32 mouse cellular contexts compared by ENCODE assay signal in genomic region chr7:90395928-90396327, GRCm38 (mm10). TPM values are rescaled to one million over a fixed set of nuclear protein-coding genes. Genes with fewer than 3 reads are reported as not detected.
DNase-seq lines count a peak whose midpoint lies in the region; ATAC-seq and TF ChIP-seq lines count a peak whose summit lies in the region.
"Had no signal": no experiment of that assay in that cellular context is flagged by ENCODE, and none has a peak within 500 bp of the region (broad histone marks: within the 10 kb centered on the region; RNA-seq: fewer than 3 reads in every experiment).

No protein-coding gene starts in this region.

- H3K27me3 ChIP-seq in heart, embryonic 13.5 days (replicated peaks) = no peaks in the 10 kb centered on the region
- no peaks in the 10 kb centered on the region for H3K27me3 ChIP-seq in midbrain, embryonic 14.5 days (ENCODE audit: control insufficient read depth, insufficient read depth, low read length)
- H3K27me3 ChIP-seq in midbrain, embryonic 11.5 days (ENCODE audit: control insufficient read depth, insufficient read depth, low read length) = no peaks in the 10 kb centered on the region
- no peaks in the 10 kb centered on the region for H3K27me3 ChIP-seq in hindbrain, embryonic 13.5 days
- H3K27me3 ChIP-seq: embryonic facial prominence, embryonic 13.5 days; forebrain, embryonic 12.5 days; hindbrain, embryonic 15.5 days; limb, embryonic 15.5 days; neural tube, embryonic 13.5 days had no signal

- no peak for TF ChIP-seq POLR2A in embryonic fibroblast, embryonic 13.5 days (IDR thresholded peaks at IDR 0.05; ENCODE audit: low read depth, low read length)

- WGBS in heart, embryonic 13.5 days = 39% methylated on average over 5 of the region's 5 CpGs
- 56% methylated on average over 5 of the region's 5 CpGs for WGBS in midbrain, embryonic 14.5 days
- WGBS in midbrain, embryonic 11.5 days = 73% methylated on average over 5 of the region's 5 CpGs
- WGBS in hindbrain, embryonic 13.5 days = 69% methylated on average over 5 of the region's 5 CpGs

- no peak for TF ChIP-seq CTCF in embryonic fibroblast, embryonic 13.5 days (IDR thresholded peaks at IDR 0.05; ENCODE audit: borderline replicate concordance, insufficient read depth, low read length)

- H3K9me3 ChIP-seq in heart, embryonic 13.5 days = no peaks in the 10 kb centered on the region
- H3K9me3 ChIP-seq in midbrain, embryonic 14.5 days (ENCODE audit: control insufficient read depth, low read length) = no peaks in the 10 kb centered on the region
- H3K9me3 ChIP-seq in midbrain, embryonic 11.5 days (ENCODE audit: control insufficient read depth, low read length) = no peaks in the 10 kb centered on the region
- H3K9me3 ChIP-seq in hindbrain, embryonic 13.5 days = no peaks in the 10 kb centered on the region
- H3K9me3 ChIP-seq: embryonic facial prominence, embryonic 13.5 days; forebrain, embryonic 12.5 days; hindbrain, embryonic 15.5 days; limb, embryonic 10.5 days; limb, embryonic 15.5 days; neural tube, embryonic 13.5 days had no signal

- no peaks in the 10 kb centered on the region for H3K36me3 ChIP-seq in heart, embryonic 13.5 days
- H3K36me3 ChIP-seq in midbrain, embryonic 14.5 days (ENCODE audit: control insufficient read depth, insufficient read depth, low read length) = no peaks in the 10 kb centered on the region
- H3K36me3 ChIP-seq in midbrain, embryonic 11.5 days (ENCODE audit: control insufficient read depth, insufficient read depth, low read length) = no peaks in the 10 kb centered on the region
- no peaks in the 10 kb centered on the region for H3K36me3 ChIP-seq in hindbrain, embryonic 13.5 days
- H3K36me3 ChIP-seq: embryonic facial prominence, embryonic 13.5 days; forebrain, embryonic 12.5 days; hindbrain, embryonic 15.5 days; limb, embryonic 10.5 days; limb, embryonic 15.5 days; neural tube, embryonic 13.5 days had no signal

- H3K4me1 ChIP-seq in heart, embryonic 13.5 days = peaks cover 20% of the 10 kb centered on the region
- H3K4me1 ChIP-seq in midbrain, embryonic 14.5 days (ENCODE audit: control insufficient read depth, insufficient read depth, low read length) = no peaks in the 10 kb centered on the region
- no peaks in the 10 kb centered on the region for H3K4me1 ChIP-seq in midbrain, embryonic 11.5 days (ENCODE audit: control insufficient read depth, insufficient read depth, low read length)
- H3K4me1 ChIP-seq in embryonic fibroblast, embryonic 13.5 days (ENCODE audit: control insufficient read depth, insufficient read depth, low read length) = peaks cover 12% of the 10 kb centered on the region
- H3K4me1 ChIP-seq in hindbrain, embryonic 13.5 days (replicated peaks) = no peaks in the 10 kb centered on the region
- H3K4me1 ChIP-seq: forebrain, embryonic 12.5 days; hindbrain, embryonic 15.5 days; limb, embryonic 15.5 days; neural tube, embryonic 13.5 days had no signal

- peak overlapping the region; percentile 36; the same call in 1 of the 2 replicates for H3K4me2 ChIP-seq in heart, embryonic 13.5 days
- no peak overlapping the region for H3K4me2 ChIP-seq in midbrain, embryonic 14.5 days (ENCODE audit: low read length)
- H3K4me2 ChIP-seq in midbrain, embryonic 11.5 days = no peak overlapping the region
- H3K4me2 ChIP-seq in hindbrain, embryonic 13.5 days = no peak overlapping the region
- H3K4me2 ChIP-seq: embryonic facial prominence, embryonic 13.5 days; forebrain, embryonic 12.5 days; hindbrain, embryonic 15.5 days; limb, embryonic 15.5 days; neural tube, embryonic 13.5 days had no signal

- H3K27ac ChIP-seq in heart, embryonic 13.5 days (replicated peaks) = peak overlapping the region; percentile 2; the same call in 1 of the 2 replicates
- H3K27ac ChIP-seq in midbrain, embryonic 14.5 days (replicated peaks; ENCODE audit: low read depth, low read length) = no peak overlapping the region
- no peak overlapping the region for H3K27ac ChIP-seq in midbrain, embryonic 11.5 days (ENCODE audit: low read depth, low read length)
- H3K27ac ChIP-seq in embryonic fibroblast, embryonic 13.5 days (ENCODE audit: insufficient read depth, low read length) = peak overlapping the region; percentile 29; the same call in 1 of the 2 replicates
- no peak overlapping the region for H3K27ac ChIP-seq in hindbrain, embryonic 13.5 days
- H3K27ac ChIP-seq: embryonic facial prominence, embryonic 13.5 days; forebrain, embryonic 12.5 days; gastrocnemius, adult 2 months; hindbrain, embryonic 15.5 days; limb, embryonic 10.5 days; limb, embryonic 15.5 days; liver, embryonic 14.5 days; neural tube, embryonic 13.5 days had no signal

- intact Hi-C loops in heart, postnatal 10 days (cut with DNase I) = loop anchor here (5.0 kb wide), 1 partner anchor 94 kb away; the partner anchor contains the start of gene Sytl2

- ATAC-seq in heart, embryonic 13.5 days (ENCODE audit: extremely low read depth, insufficient number of reproducible peaks, low FRiP score, low TSS enrichment) = no peak
- ATAC-seq in midbrain, embryonic 14.5 days (ENCODE audit: low FRiP score, low TSS enrichment) = no peak
- no peak for ATAC-seq in midbrain, embryonic 11.5 days (ENCODE audit: low FRiP score)
- no peak for ATAC-seq in hindbrain, embryonic 13.5 days (ENCODE audit: low FRiP score)
- ATAC-seq: activated CD4-positive, CD25-positive, alpha-beta regulatory T cell, adult 4 months; inflammation-experienced regulatory T-cells, adult 6 months had no signal

- no peak overlapping the region for H3K9ac ChIP-seq in heart, embryonic 13.5 days
- no peak overlapping the region for H3K9ac ChIP-seq in midbrain, embryonic 14.5 days (replicated peaks; ENCODE audit: low read length)
- H3K9ac ChIP-seq in midbrain, embryonic 11.5 days (ENCODE audit: low read length) = no peak overlapping the region
- no peak overlapping the region for H3K9ac ChIP-seq in hindbrain, embryonic 13.5 days
- H3K9ac ChIP-seq: embryonic facial prominence, embryonic 13.5 days; forebrain, embryonic 12.5 days; hindbrain, embryonic 15.5 days; limb, embryonic 15.5 days; liver, embryonic 14.5 days; neural tube, embryonic 13.5 days had no signal

- peak; percentile 19 for DNase-seq in adrenal gland, adult 2 months
- no peak for DNase-seq in adrenal gland, postnatal 25 days
- no peak for DNase-seq in heart, postnatal 10 days
- DNase-seq in midbrain, embryonic 14.5 days = peak; percentile 7
- DNase-seq in midbrain, embryonic 11.5 days (ENCODE audit: low spot score, missing footprints) = no peak
- DNase-seq: adrenal gland, adult 8-10 months; cerebellum, adult 11 months; cerebellum, adult 9-10 months; cerebellum, postnatal 36 days; embryo, embryonic 11 days; gastrocnemius, adult 2 months; gastrocnemius, postnatal 36 days; heart, adult 18-20 months; kidney, adult 11 months; kidney, postnatal 14 days; layer of hippocampus, adult 9-11 months; lung, adult 2 months; lung, postnatal 10 days; thymus, postnatal 4 days had no signal

- no peak overlapping the region for H3K4me3 ChIP-seq in heart, embryonic 13.5 days
- no peak overlapping the region for H3K4me3 ChIP-seq in midbrain, embryonic 14.5 days (replicated peaks; ENCODE audit: low read depth, low read length)
- no peak overlapping the region for H3K4me3 ChIP-seq in midbrain, embryonic 11.5 days (ENCODE audit: low read depth, low read length)
- no peak overlapping the region for H3K4me3 ChIP-seq in embryonic fibroblast, embryonic 13.5 days (ENCODE audit: insufficient read depth, low read length)
- no peak overlapping the region for H3K4me3 ChIP-seq in hindbrain, embryonic 13.5 days
- H3K4me3 ChIP-seq: embryonic facial prominence, embryonic 13.5 days; forebrain, embryonic 12.5 days; gastrocnemius, adult 2 months; hindbrain, embryonic 15.5 days; limb, embryonic 10.5 days; limb, embryonic 15.5 days; neural tube, embryonic 13.5 days had no signal

RNA-seq across cellular contexts. Expression of gene Ccdc89, which starts 30.4 kb away (rescaled TPM):
- under 1 TPM; 0.14 to 0.76 TPM for total RNA-seq in adrenal gland, adult 2 months (2021)
- 0.06 TPM in 1 of 2 replicates, not detected in the other for polyA plus RNA-seq in adrenal gland, adult 2 months (2012; rRNA removed)
- total RNA-seq in adrenal gland, postnatal 25 days (2021) = 0.57 and 1.1 TPM in 2 replicates
- polyA plus RNA-seq in heart, embryonic 13.5 days (2015; fragmentation: Nextera tagmentation; extraction: Ambion mirVana) = 0.72 and 1.0 TPM in 2 replicates
- total RNA-seq in heart, postnatal 10 days (2021) = under 1 TPM; 0.17 to 0.27 TPM
- polyA plus RNA-seq in midbrain, embryonic 14.5 days (2014; fragmentation: Nextera tagmentation; extraction: Ambion mirVana) = 2.7 TPM in 2 replicates
- 3.6 and 3.9 TPM in 2 replicates for polyA plus RNA-seq in midbrain, embryonic 11.5 days (2014; fragmentation: Nextera tagmentation; extraction: Ambion mirVana)
- polyA plus RNA-seq in embryonic fibroblast, embryonic 13.5 days (2011; ENCODE audit: insufficient read length, low read depth, missing spikeins) = 0.38 and 0.83 TPM in 2 replicates
- 2.0 and 2.2 TPM in 2 replicates for polyA plus RNA-seq in hindbrain, embryonic 13.5 days (2015; fragmentation: Nextera tagmentation; extraction: Ambion mirVana)
- total RNA-seq: gastrocnemius, adult 2 months; gastrocnemius, postnatal 36 days; MEL had no signal
- polyA plus RNA-seq: activated CD4-positive, CD25-positive, alpha-beta regulatory T cell, adult 4 months; inflammation-experienced regulatory T-cells, adult 6 months had no signal

RNA-seq across cellular contexts. Expression of gene Crebzf, which starts 46.6 kb away (rescaled TPM):
- 10 to 100 TPM; 57.5 to 66.2 TPM for total RNA-seq in adrenal gland, adult 2 months (2021)
- 104 and 127 TPM in 2 replicates for polyA plus RNA-seq in adrenal gland, adult 2 months (2012; rRNA removed)
- 91.1 and 91.6 TPM in 2 replicates for total RNA-seq in adrenal gland, postnatal 25 days (2021)
- polyA plus RNA-seq in heart, embryonic 13.5 days (2015; fragmentation: Nextera tagmentation; extraction: Ambion mirVana) = 18.9 and 19.0 TPM in 2 replicates
- total RNA-seq in heart, postnatal 10 days (2021) = 10 to 100 TPM; 30.2 to 32.2 TPM
- 54.8 and 57.3 TPM in 2 replicates for polyA plus RNA-seq in midbrain, embryonic 14.5 days (2014; fragmentation: Nextera tagmentation; extraction: Ambion mirVana)
- 49.9 and 52.3 TPM in 2 replicates for polyA plus RNA-seq in midbrain, embryonic 11.5 days (2014; fragmentation: Nextera tagmentation; extraction: Ambion mirVana)
- 40.1 and 52.7 TPM in 2 replicates for polyA plus RNA-seq in embryonic fibroblast, embryonic 13.5 days (2011; ENCODE audit: insufficient read length, low read depth, missing spikeins)
- 33.8 and 38.9 TPM in 2 replicates for polyA plus RNA-seq in hindbrain, embryonic 13.5 days (2015; fragmentation: Nextera tagmentation; extraction: Ambion mirVana)

Comparison
In these comparisons a context has a peak if more than half of its experiments do, and no peak if none do; other contexts are left out.
1. DNase-seq: peak in adrenal gland, adult 2 months (single experiment) and midbrain, embryonic 14.5 days (single experiment); none in adrenal gland, postnatal 25 days (single experiment), heart, postnatal 10 days (0 of 2) and midbrain, embryonic 11.5 days (single experiment).
2. H3K27ac ChIP-seq: peak in heart, embryonic 13.5 days (single experiment) and embryonic fibroblast, embryonic 13.5 days (single experiment); none in midbrain, embryonic 14.5 days (single experiment), midbrain, embryonic 11.5 days (single experiment) and hindbrain, embryonic 13.5 days (single experiment).